Mouse (Mus musculus) heart, embryonic 12.5 days (tissue): Measurements from ENCODE around the gene Adcy1. TPM values are rescaled to one million over a fixed set of nuclear protein-coding genes. Genes with fewer than 3 reads are reported as not detected.

Experiments used
- ATAC-seq: fragments of 200-750 bp; cut with Nextera tagmentation; 2 replicates; pipeline ENCODE4 v1.8.0; 2017; ENCODE audit warnings: moderate TSS enrichment, moderate library complexity; ENCODE audit not compliant: insufficient number of reproducible peaks, low FRiP score
- H3K27ac ChIP-seq: fragments of 300-500 bp; sonication (generic); 2 replicates; pipeline ENCODE4 v1.5.1; 2016; ENCODE audit warnings: mild to moderate bottlenecking, moderate library complexity; ENCODE audit not compliant: poor library complexity, severe bottlenecking
- H3K27me3 ChIP-seq: fragments of 300-500 bp; sonication (generic); replicated peaks from 2 replicates; pipeline ENCODE4 v1.6.1; 2016; ENCODE audit warnings: mild to moderate bottlenecking, moderate library complexity
- H3K36me3 ChIP-seq: fragments of 300-500 bp; sonication (generic); 2 replicates; pipeline ENCODE4 v1.6.1; 2016; ENCODE audit warnings: mild to moderate bottlenecking, moderate library complexity
- H3K4me1 ChIP-seq: fragments of 300-500 bp; sonication (generic); replicated peaks from 2 replicates; pipeline ENCODE4 v1.6.1; 2016; ENCODE audit warnings: mild to moderate bottlenecking
- H3K4me2 ChIP-seq: fragments of 300-500 bp; sonication (generic); 2 replicates; pipeline ENCODE4 v1.6.1; 2016; ENCODE audit warnings: mild to moderate bottlenecking, moderate library complexity
- H3K4me3 ChIP-seq: fragments of 300-500 bp; sonication (generic); 2 replicates; pipeline ENCODE4 v1.5.1; 2016; ENCODE audit warnings: mild to moderate bottlenecking
- H3K9ac ChIP-seq: fragments of 300-500 bp; sonication (generic); 2 replicates; pipeline ENCODE4 v1.6.1; 2016; ENCODE audit warnings: mild to moderate bottlenecking, moderate library complexity
- H3K9me3 ChIP-seq: fragments of 300-500 bp; sonication (generic); replicated peaks from 2 replicates; pipeline ENCODE4 v1.6.1; 2016; ENCODE audit warnings: mild to moderate bottlenecking, moderate library complexity
- WGBS: fragments of 180-500 bp; shearing (Covaris S2); methylation state at CpG from one replicate; pipeline ENCODE4 v1.1.7; 2016; 5-methylcytosine and 5-hydroxymethylcytosine counted together
- polyA plus RNA-seq: library from polyadenylated mRNA; unstranded; fragments of >200 nt; fragmentation: Nextera tagmentation; extraction: Ambion mirVana; gene quantifications from 2 replicates; pipeline ENCODE4 v1.2.1, GENCODE M21; 2016

Gene Adcy1
- polyA plus RNA-seq, 1 experiment from 2014 or later, result 1.3 TPM

DNA sequence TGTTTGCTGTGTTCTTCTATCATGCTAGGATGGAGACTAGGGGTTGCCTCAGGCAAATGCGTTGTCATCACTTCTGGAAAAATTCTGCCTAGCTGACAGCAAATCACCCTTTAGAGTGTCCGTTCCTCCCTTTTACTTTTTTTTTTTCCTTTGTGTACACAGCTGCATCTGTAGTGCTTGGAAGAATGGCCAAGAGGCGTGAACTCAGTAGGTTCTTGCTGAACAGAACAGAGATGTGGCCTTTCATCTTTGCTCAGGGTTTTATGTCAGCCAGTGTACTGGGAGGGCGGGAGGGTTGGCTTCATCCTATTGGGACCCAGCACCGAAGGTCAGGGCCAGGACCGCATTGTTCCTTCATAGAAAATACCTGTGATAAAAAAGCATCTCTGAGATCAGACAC is 72.0 kb downstream of the Adcy1 start:
- WGBS, result 78% methylated on average over 6 of the region's 6 CpGs
- peaks cover 12% of the 10 kb centered on the region for H3K4me1 ChIP-seq
- no peaks in the 10 kb centered on the region for H3K36me3 ChIP-seq
- no peaks in the 10 kb centered on the region for H3K9me3 ChIP-seq
- H3K4me2 ChIP-seq, result no peak overlapping the region
- no peak overlapping the region for H3K9ac ChIP-seq
- H3K4me3 ChIP-seq, result no peak overlapping the region
- no peak overlapping the region for H3K27ac ChIP-seq
- no peak for ATAC-seq
- no peaks in the 10 kb centered on the region for H3K27me3 ChIP-seq

GRCm38 (mm10) chr11:7135763-7136162 is 72.5 kb downstream of the Adcy1 start:
- Histone ChIP-seq H3K9ac (no peak overlapping the region), H3K27ac (no peak overlapping the region), H3K27me3 (no peaks in the 10 kb centered on the region), H3K4me2 (no peak overlapping the region), H3K4me3 (no peak overlapping the region), H3K4me1 (peaks cover 10% of the 10 kb centered on the region), H3K36me3 (no peaks in the 10 kb centered on the region), H3K9me3 (no peaks in the 10 kb centered on the region)
- ATAC-seq, result no peak
- 86% methylated on average over 9 of the region's 9 CpGs for WGBS

DNA sequence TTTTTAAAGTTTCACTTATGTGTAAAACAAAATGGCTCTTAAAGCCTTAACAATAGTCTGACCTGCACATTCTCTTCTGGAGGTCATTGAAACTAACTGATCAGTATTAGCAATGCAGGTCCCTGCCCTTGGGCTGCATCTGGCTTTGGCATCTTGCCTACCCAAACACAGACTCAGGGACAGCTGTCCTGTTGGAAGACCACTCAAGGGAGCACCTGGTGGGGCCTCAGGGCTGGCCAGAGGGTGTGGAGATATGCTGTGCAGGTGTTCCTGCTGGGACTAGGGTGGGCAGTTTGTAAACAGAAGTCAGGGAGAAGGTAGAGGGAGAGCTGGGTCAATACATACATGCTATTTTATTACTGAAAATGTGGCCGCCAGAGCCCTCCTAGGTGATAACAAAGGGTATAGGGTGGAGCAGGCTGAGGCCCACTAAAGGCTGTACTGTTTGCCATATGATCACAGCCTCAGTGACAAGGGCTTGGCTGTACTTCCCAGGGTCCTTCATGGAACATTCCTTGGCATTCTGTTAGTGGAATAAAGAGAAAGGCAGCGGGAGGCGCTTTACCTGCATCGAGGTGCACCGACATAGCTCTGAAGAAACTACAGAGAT is 73.1 kb downstream of the Adcy1 start:
- Histone ChIP-seq H3K4me2 (no peak overlapping the region), H3K9me3 (no peaks in the 10 kb centered on the region)

DNA sequence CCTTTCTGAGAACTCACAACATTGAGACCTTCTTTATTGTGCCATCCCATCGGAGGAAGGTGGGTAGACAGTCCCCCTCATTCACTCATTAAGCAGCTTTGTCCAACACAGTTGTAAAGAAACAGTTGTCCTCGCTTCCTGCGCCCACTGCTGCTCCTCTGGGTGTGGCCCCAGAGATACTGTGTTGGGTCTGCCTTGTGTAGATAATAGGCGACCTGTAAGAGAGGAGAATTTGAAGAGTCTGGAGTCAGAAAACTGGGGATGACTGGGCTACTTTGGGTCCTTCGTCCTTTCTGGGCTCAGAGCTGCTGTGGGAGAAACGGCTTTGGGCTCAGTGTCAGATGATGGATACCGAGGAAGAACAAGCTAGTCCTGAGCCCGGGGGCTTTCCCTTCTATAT is 75.1 kb downstream of the Adcy1 start:
- H3K4me3 ChIP-seq, result no peak overlapping the region
- peak; percentile 80 for ATAC-seq
- H3K9me3 ChIP-seq, result no peaks in the 10 kb centered on the region
- H3K4me1 ChIP-seq, result peaks cover 14% of the 10 kb centered on the region
- 73% methylated on average over 8 of the region's 8 CpGs for WGBS
- H3K4me2 ChIP-seq, result no peak overlapping the region
- no peaks in the 10 kb centered on the region for H3K27me3 ChIP-seq
- H3K36me3 ChIP-seq, result no peaks in the 10 kb centered on the region
- 0 out of 2 replicates have a peak overlapping the region, but pooled peaks have one; percentile 6 for H3K27ac ChIP-seq
- no peak overlapping the region for H3K9ac ChIP-seq

More for the DNA sequence above, 73.1 kb downstream of the Adcy1 start:
- Histone ChIP-seq H3K27me3 (no peaks in the 10 kb centered on the region), H3K4me3 (no peak overlapping the region), H3K9ac (no peak overlapping the region), H3K36me3 (no peaks in the 10 kb centered on the region), H3K4me1 (peaks cover 10% of the 10 kb centered on the region), H3K27ac (no peak overlapping the region)
- 89% methylated on average over 5 of the region's 5 CpGs for WGBS
- ATAC-seq, result no peak

GRCm38 (mm10) chr11:7140449-7140848 is 77.2 kb downstream of the Adcy1 start:
- Histone ChIP-seq H3K9ac (no peak overlapping the region), H3K27me3 (no peaks in the 10 kb centered on the region), H3K9me3 (no peaks in the 10 kb centered on the region), H3K4me3 (no peak overlapping the region), H3K36me3 (no peaks in the 10 kb centered on the region), H3K27ac (no peak overlapping the region), H3K4me1 (peaks cover 12% of the 10 kb centered on the region), H3K4me2 (no peak overlapping the region)
- ATAC-seq, result no peak; the same call in 1 of the 2 replicates
- WGBS, result 78% methylated on average over 3 of the region's 3 CpGs

DNA sequence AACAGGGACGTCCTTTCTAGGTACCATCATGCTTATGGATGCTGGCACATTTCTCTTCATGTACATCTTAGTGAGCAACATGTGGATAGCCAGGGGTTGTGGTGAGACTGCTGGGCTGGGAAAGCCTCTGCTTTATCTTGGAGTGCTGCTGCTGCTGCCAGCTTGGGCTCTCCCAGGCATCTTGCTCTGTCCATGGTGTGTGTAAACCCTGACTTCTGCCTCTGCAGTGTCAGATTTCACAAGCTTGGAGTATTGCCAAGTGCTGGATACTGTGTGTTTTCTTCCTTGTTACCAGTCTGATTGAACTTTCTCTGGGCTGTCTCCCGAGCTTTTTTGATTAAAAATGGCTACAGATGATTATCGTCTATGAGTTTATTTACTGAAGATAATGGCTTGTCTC is 79.4 kb downstream of the Adcy1 start:
- Histone ChIP-seq H3K4me1 (peaks cover 6% of the 10 kb centered on the region), H3K9ac (no peak overlapping the region), H3K27ac (no peak overlapping the region), H3K36me3 (no peaks in the 10 kb centered on the region), H3K4me3 (no peak overlapping the region), H3K4me2 (no peak overlapping the region), H3K9me3 (no peaks in the 10 kb centered on the region), H3K27me3 (0 out of 2 replicates have a peak, but pooled peaks cover 1% of the 10 kb centered on the region)
- WGBS, result 18% methylated on average over 3 of the region's 3 CpGs
- ATAC-seq, result no peak

DNA sequence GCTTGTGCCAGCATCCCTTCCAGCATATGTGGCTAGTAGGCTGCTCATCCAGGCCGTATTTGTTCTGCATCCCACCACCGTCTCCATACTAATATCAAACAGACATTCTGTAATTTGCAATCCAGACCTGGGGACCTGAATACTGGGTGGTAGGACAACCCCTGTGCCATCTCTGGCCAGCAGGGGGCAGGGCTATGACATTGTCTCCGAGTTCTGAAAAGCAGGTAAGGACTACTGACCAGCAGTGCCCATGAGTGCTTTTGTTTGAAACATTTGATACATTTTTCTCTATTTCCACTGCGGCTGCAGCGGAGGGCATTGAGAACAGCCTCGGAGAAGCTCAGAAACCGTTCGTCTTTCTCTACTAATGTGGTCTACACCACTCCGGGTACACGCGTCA is 81.1 kb downstream of the Adcy1 start:
- Histone ChIP-seq H3K27me3 (0 out of 2 replicates have a peak, but pooled peaks cover 3% of the 10 kb centered on the region), H3K4me2 (no peak overlapping the region), H3K27ac (no peak overlapping the region), H3K4me3 (no peak overlapping the region), H3K9me3 (no peaks in the 10 kb centered on the region), H3K9ac (no peak overlapping the region), H3K36me3 (no peaks in the 10 kb centered on the region), H3K4me1 (peaks cover 6% of the 10 kb centered on the region)
- WGBS, result 79% methylated on average over 11 of the region's 11 CpGs
- ATAC-seq, result no peak

DNA sequence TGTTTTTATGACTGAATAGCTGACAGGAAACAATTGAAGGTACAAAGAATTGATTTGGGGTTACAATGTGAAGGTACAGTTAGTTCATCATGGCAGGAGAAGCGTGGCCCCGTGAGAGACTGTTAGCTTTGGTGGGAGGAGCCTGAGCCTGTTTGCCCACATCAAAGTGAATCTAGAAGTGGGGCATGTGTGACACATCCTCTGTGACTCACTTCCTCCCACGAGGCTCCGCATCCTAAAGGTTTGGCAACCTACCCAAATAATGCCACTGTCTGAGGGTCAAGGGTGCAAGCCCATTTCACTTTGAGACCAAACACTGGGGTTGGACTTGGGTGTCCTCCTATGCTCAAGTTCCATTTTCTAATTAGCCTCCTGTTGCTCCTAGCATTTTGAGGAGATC is 81.9 kb downstream of the Adcy1 start:
- 62% methylated on average over 4 of the region's 4 CpGs for WGBS
- Histone ChIP-seq H3K9ac (no peak overlapping the region), H3K9me3 (no peaks in the 10 kb centered on the region), H3K36me3 (no peaks in the 10 kb centered on the region), H3K4me1 (peaks cover 6% of the 10 kb centered on the region), H3K4me3 (no peak overlapping the region), H3K4me2 (no peak overlapping the region), H3K27ac (no peak overlapping the region), H3K27me3 (0 out of 2 replicates have a peak, but pooled peaks cover 3% of the 10 kb centered on the region)
- ATAC-seq, result no peak

DNA sequence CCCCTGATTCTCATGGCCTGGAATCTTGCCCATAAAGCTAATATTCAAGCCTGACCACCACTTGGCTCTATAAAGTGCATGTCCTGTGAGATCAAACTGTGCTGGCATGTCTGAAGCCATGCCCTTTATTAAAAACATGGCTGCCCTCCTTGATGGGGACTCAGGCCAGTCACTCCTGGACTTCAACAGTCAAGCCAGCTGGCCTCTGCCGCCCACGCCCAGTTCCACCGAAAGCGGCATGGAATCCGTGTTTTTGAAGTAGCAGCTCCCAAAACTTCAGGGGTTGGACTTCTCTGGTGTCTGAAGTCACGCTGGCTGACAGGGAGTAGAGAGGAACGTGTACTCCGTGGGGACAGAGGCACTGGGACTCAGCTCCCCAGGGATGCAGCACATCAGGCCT is 84.2 kb downstream of the Adcy1 start:
- no peaks in the 10 kb centered on the region for H3K36me3 ChIP-seq
- H3K9ac ChIP-seq, result no peak overlapping the region
- no peak overlapping the region for H3K27ac ChIP-seq
- H3K27me3 ChIP-seq, result 0 out of 2 replicates have a peak, but pooled peaks cover 3% of the 10 kb centered on the region
- WGBS, result 90% methylated on average over 8 of the region's 8 CpGs
- ATAC-seq, result no peak
- no peak overlapping the region for H3K4me2 ChIP-seq
- no peaks in the 10 kb centered on the region for H3K9me3 ChIP-seq
- H3K4me1 ChIP-seq, result peaks cover 3% of the 10 kb centered on the region
- no peak overlapping the region for H3K4me3 ChIP-seq

- no peaks in the 10 kb centered on the region for H3K4me1 ChIP-seq
- WGBS, result 83% methylated on average over 7 of the region's 7 CpGs
- ATAC-seq, result no peak
- H3K36me3 ChIP-seq, result no peaks in the 10 kb centered on the region
- no peak overlapping the region for H3K27ac ChIP-seq
- H3K4me3 ChIP-seq, result no peak overlapping the region
- H3K27me3 ChIP-seq, result 0 out of 2 replicates have a peak, but pooled peaks cover 3% of the 10 kb centered on the region
- no peak overlapping the region for H3K4me2 ChIP-seq
- no peak overlapping the region for H3K9ac ChIP-seq
- no peaks in the 10 kb centered on the region for H3K9me3 ChIP-seq
Measured at GRCm38 (mm10) chr11:7147945-7148344, 84.7 kb downstream of the Adcy1 start.

DNA sequence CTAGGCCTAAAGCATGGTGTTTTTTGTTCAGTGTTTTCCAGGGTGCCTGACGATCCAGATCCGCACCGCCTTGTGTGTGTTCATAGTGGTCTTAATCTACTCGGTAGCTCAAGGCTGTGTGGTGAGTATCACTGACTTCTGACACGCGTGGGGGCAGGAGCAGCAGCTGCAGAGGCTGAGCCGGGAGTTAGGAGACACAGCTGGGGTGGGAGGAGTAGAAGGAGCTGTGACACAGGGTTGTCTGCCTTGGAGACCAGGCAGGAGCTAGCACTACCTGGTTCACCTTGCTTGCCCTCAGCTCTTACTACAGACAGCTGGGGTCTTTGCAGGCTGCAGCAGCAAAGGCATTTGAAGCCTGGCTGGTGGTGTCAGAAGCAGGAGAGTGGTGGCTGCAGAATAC is 86.2 kb downstream of the Adcy1 start:
- no peaks in the 10 kb centered on the region for H3K36me3 ChIP-seq
- WGBS, result 61% methylated on average over 7 of the region's 7 CpGs
- no peaks in the 10 kb centered on the region for H3K4me1 ChIP-seq
- H3K27ac ChIP-seq, result no peak overlapping the region
- no peak overlapping the region for H3K4me2 ChIP-seq
- H3K4me3 ChIP-seq, result no peak overlapping the region
- H3K9ac ChIP-seq, result no peak overlapping the region
- H3K9me3 ChIP-seq, result no peaks in the 10 kb centered on the region
- no peak for ATAC-seq
- 0 out of 2 replicates have a peak, but pooled peaks cover 3% of the 10 kb centered on the region for H3K27me3 ChIP-seq

DNA sequence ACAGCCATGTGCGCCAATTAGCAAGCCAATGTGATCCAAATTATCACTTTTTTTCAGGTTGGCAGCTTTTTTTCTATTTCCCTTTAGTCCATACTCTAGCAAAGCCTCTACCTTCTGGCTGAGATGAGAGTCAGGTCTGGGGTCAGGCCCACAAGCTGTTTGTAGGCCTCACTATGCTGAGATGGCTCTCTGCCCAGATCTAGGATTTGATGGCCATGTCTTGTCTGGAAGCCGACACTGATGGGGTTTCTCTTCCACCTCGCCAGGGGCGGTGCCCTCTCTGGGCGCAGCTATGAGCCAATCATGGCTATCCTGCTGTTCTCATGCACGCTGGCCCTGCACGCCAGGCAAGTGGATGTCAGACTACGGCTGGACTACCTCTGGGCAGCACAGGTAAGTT is 87.2 kb downstream of the Adcy1 start:
- no peak for ATAC-seq
- H3K4me3 ChIP-seq, result no peak overlapping the region
- no peak overlapping the region for H3K9ac ChIP-seq
- no peak overlapping the region for H3K27ac ChIP-seq
- H3K36me3 ChIP-seq, result no peaks in the 10 kb centered on the region
- H3K27me3 ChIP-seq, result 0 out of 2 replicates have a peak, but pooled peaks cover 3% of the 10 kb centered on the region
- 93% methylated on average over 8 of the region's 8 CpGs for WGBS
- no peaks in the 10 kb centered on the region for H3K9me3 ChIP-seq
- H3K4me2 ChIP-seq, result no peak overlapping the region
- H3K4me1 ChIP-seq, result no peaks in the 10 kb centered on the region
